Mouse (Mus musculus) embryonic fibroblast, embryonic 13.5 days (primary cell): Measurements from ENCODE around the gene Muc13. TPM values are rescaled to one million over a fixed set of nuclear protein-coding genes. Genes with fewer than 3 reads are reported as not detected.
A peak's percentile ranks its signal among the peaks of the same experiment; 100 is the strongest.

Experiments used
- H3K27ac ChIP-seq: 2 replicates; pipeline ENCODE4 v1.5.1; 2012; ENCODE audit warnings: low read length, control low read depth, inconsistent platforms; ENCODE audit not compliant: insufficient read depth
- H3K4me1 ChIP-seq: 2 replicates; pipeline ENCODE4 v1.6.1; 2011; ENCODE audit warnings: low read length; ENCODE audit not compliant: control insufficient read depth, insufficient read depth
- H3K4me3 ChIP-seq: 2 replicates; pipeline ENCODE4 v1.5.1; 2011; ENCODE audit warnings: mild to moderate bottlenecking, control low read depth, low read length; ENCODE audit not compliant: insufficient read depth
- CTCF ChIP-seq: IDR thresholded peaks from 2 replicates; pipeline ENCODE4 v1.5.1; 2011; ENCODE audit warnings: mild to moderate bottlenecking, control low read depth, low read length, moderate library complexity, borderline replicate concordance; ENCODE audit not compliant: insufficient read depth
- POLR2A ChIP-seq: IDR thresholded peaks from 2 replicates; pipeline ENCODE4 v1.6.1; 2011; ENCODE audit warnings: low read depth, mild to moderate bottlenecking, control low read depth, low read length, moderate library complexity
- polyA plus RNA-seq: library from polyadenylated mRNA; stranded (reverse); fragments of >200 nt; gene quantifications from 2 replicates; pipeline ENCODE4 v1.2.4, GENCODE M21; 2011; ENCODE audit warnings: low read depth; ENCODE audit not compliant: missing spikeins, insufficient read length

Muc13 gene
- polyA plus RNA-seq, 1 experiment: not detected

DNA sequence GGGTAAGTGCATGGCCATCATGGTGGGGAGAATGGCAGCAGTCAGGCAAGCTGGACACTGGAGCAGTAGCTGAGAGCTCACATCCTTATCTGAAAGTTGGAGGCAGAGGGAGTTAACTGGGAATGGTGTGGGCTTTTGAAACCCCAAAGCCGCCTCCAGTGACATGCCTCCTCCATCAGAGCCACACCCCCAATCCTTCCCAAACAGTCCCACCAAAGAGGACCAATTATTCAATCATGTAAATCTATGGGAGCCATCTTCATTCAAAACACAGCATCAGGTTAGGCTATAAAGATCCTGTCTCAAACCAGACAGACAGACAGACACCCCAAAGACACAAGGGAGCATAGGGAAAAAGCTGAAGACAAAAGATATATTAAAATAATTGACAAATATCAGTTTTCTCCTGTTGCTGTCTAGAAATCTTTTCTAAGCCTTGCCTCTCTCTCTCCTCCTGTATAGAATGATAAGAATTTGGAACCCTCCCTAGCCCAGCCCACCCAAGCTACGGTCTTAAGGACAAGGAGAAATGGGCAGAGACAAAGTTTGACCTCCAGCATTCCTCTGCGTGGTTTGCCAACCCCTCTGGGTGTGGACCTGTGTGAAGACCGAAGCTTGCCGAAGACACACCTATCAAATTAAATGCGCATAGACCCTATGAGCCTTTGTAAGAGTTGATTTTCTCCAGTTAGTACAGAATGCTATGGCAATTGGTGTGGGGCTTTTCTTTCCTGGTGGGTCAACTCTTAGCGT lies 24.8 kb downstream of the Muc13 start:
- no peak overlapping the region for H3K4me3 ChIP-seq
- TF ChIP-seq CTCF: no peak
- no peak for TF ChIP-seq POLR2A
- H3K4me1 ChIP-seq: no peaks in the 10 kb centered on the region
- no peak overlapping the region for H3K27ac ChIP-seq

DNA sequence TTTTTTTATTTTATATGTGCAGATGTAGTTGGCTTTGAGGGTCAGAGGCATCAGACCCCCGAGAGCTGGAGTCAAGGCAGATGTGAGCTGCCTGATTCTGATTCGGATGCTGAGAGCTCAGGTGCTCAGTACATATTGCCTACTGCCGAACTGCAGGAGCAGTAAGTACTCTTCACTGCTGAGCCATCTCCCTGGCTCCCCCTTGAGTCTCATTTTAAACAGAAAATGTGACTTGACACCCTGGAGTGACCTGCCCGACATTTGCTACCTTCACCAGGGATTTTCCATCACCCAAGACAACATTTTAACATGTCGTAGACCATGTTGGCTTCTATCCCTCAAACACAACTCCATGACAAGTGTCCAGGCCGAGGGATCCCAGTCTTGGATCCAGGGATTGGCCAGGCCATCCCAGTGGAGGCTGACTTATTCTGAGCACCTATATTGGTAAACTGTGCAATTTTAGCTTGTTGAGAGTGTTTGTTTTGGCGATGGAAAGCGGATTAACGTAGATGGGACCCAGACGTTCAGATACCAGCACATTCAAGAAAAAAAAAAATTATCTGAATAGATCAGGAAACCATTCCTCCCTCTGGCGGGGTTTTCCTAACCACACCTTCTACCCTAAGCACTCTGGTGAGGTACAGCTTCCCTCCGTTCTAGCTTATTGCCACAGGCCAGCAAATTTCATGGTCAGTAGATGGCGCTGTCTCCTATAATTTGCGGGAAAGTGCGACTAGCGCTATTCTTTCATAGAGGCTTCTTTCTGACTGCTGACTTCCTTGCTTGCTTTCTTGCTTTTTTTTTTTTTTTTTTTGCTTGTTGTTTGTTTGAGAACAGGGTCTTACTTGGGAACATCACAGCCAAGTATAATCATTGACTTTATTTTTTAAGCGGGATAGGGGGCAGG lies 26.7 kb downstream of the Muc13 start:
- peak; percentile 40; the same call in 1 of the 2 replicates for TF ChIP-seq CTCF
- no peak for TF ChIP-seq POLR2A
- no peaks in the 10 kb centered on the region for H3K4me1 ChIP-seq
- H3K27ac ChIP-seq: no peak overlapping the region
- no peak overlapping the region for H3K4me3 ChIP-seq

DNA sequence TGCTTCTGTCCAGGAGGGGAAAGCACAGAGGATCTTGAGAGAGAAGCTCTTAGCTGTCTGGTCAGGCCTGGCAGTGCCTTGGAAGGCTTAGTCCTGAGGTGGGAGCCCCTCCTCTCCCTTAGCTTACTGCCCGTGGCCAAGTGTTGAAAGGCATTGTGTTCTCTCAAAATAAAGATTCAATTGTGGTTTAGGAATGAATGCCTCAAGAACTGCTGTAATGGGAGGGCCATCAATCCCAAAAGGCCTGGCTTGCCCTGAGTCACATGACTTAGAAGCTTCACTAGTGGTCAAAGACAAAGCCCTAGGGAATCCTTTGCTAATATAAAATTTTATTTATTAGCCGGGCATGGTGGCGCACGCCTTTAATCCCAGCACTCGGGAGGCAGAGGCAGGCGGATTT lies 30.8 kb downstream of the Muc13 start:
- no peak overlapping the region for H3K27ac ChIP-seq
- H3K4me3 ChIP-seq: no peak overlapping the region
- no peak for TF ChIP-seq POLR2A
- TF ChIP-seq CTCF: no peak
- H3K4me1 ChIP-seq: no peaks in the 10 kb centered on the region; the same call in none of the 2 replicates

- no peaks in the 10 kb centered on the region; the same call in none of the 2 replicates for H3K4me1 ChIP-seq
- H3K27ac ChIP-seq: no peak overlapping the region
- no peak for TF ChIP-seq CTCF
- TF ChIP-seq POLR2A: no peak
- no peak overlapping the region for H3K4me3 ChIP-seq
Observed at GRCm38 (mm10) chr16:33828496-33828895, 34.7 kb downstream of the Muc13 start.

DNA sequence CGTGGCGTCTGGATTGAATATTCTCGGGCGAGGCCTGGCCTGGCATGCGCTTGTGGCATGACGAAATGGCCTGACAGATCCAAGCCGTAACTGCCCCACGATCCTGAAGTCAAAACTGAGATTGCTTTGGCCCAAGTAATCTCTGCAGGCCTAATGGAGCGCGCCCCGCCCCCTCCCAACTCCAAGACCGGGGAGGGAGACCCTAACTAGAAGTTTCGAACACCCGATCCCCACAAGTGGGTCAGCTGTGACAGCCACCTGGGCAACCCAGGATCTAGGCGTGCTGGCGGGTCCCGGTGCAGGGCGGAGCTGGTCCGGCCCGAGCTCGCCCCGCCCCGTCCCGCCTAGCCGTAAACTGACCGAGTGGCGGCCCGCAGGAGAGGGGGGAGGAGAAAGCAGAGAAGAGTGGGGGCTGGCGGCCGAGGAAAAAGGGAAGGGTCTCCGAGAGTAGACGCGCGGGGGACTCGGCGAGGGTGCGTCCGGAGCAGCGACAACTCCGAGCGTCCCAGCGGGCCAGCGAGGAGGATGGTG lies 35.5 kb downstream of the Muc13 start, which contains the start of gene Itgb5:
Gene Itgb5 (plus strand): TSS at position 365 of the 531 bp plus-strand sequence.
- peak; percentile 71 for TF ChIP-seq POLR2A
- no peak for TF ChIP-seq CTCF
- Histone ChIP-seq H3K27ac (peak within 1 kb of the TSS; percentile 88), H3K4me1 (peaks cover 5% of the 10 kb centered on the region), H3K4me3 (peak within 1 kb of the TSS; percentile 85)

GRCm38 (mm10) chr16:33829842-33830511 lies 36.1 kb downstream of the Muc13 start:
- H3K4me1 ChIP-seq: peaks cover 10% of the 10 kb centered on the region

GRCm38 (mm10) chr16:33830512-33831105 lies 36.8 kb downstream of the Muc13 start:
- Histone ChIP-seq H3K4me3 (peak overlapping the region; percentile 85), H3K4me1 (peaks cover 13% of the 10 kb centered on the region), H3K27ac (peak overlapping the region; percentile 88)
- TF ChIP-seq POLR2A (no peak; the same call in 1 of the 2 replicates), CTCF (no peak)

More at GRCm38 (mm10) chr16:33829842-33830511, 36.1 kb downstream of the Muc13 start:
- TF ChIP-seq CTCF (no peak), POLR2A (no peak)
- Histone ChIP-seq H3K4me3 (peak overlapping the region; percentile 85), H3K27ac (peak overlapping the region; percentile 88)

DNA sequence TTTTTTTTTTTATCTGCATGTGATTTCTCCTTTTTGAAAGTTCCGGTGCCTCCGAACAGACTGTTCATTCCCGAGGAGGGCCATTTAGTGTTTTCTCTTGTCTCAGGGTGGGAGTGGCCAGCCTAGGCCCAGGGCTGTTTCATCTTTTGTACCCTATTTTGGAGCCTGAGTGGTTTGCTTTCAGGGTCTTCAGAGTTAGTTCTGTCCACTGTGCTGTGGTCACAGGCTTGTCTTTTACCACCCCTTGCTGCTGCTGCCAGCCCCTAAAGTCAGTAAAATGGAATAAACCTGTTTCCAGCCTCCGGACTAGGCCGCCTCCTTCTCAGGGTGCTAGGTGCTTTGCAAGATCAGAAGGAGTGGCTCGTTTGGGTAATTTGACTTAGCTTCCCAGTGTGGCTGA lies 38.2 kb downstream of the Muc13 start:
- TF ChIP-seq CTCF (no peak), POLR2A (no peak)
- peak overlapping the region; percentile 95 for H3K27ac ChIP-seq
- H3K4me1 ChIP-seq: peaks cover 17% of the 10 kb centered on the region
- peak overlapping the region; percentile 35; the same call in 1 of the 2 replicates for H3K4me3 ChIP-seq
